Mouse (Mus musculus): ENCODE results near the gene Nucb1. TPM values are rescaled to one million over a fixed set of nuclear protein-coding genes. Genes with fewer than 3 reads are reported as not detected.

The Nucb1 gene
- polyA plus RNA-seq (2012; ENCODE audit: insufficient read depth, insufficient read length, missing spikeins), result 78.6 and 108 TPM in 2 replicates

- peak within 1 kb of the TSS; percentile 90 for H3K4me3 ChIP-seq (ENCODE audit: insufficient read depth, low read depth, low read length)
- peak within 1 kb of the TSS; percentile 93 for H3K27ac ChIP-seq (replicated peaks; ENCODE audit: low read depth, low read length)
- H3K4me1 ChIP-seq (ENCODE audit: control insufficient read depth, insufficient read depth, insufficient read length, low read length), result peaks cover 10% of the 10 kb centered on the region
Observed at GRCm38 (mm10) chr7:45509912-45510787, at the start of gene Nucb1. Nucb1 (minus strand) TSS chr7:45510406.

- Histone ChIP-seq H3K4me1 (ENCODE audit: control insufficient read depth, insufficient read depth, insufficient read length, low read length) (no peaks in the 10 kb centered on the region), H3K4me3 (ENCODE audit: insufficient read depth, low read depth, low read length) (no peak overlapping the region), H3K27ac (replicated peaks; ENCODE audit: low read depth, low read length) (no peak overlapping the region)
Observed at GRCm38 (mm10) chr7:45558907-45559306, 48.7 kb upstream of the Nucb1 start.

GRCm38 (mm10) chr7:45555787-45556186, 45.6 kb upstream of the Nucb1 start:
- H3K27ac ChIP-seq (replicated peaks; ENCODE audit: low read depth, low read length), result no peak overlapping the region
- no peak overlapping the region for H3K4me3 ChIP-seq (ENCODE audit: insufficient read depth, low read depth, low read length)
- H3K4me1 ChIP-seq (ENCODE audit: control insufficient read depth, insufficient read depth, insufficient read length, low read length), result no peaks in the 10 kb centered on the region

GRCm38 (mm10) chr7:45554744-45555143, 44.5 kb upstream of the Nucb1 start, which contains the start of gene Hsd17b14:
Hsd17b14 (plus strand) TSS chr7:45554893.
- Histone ChIP-seq H3K27ac (replicated peaks; ENCODE audit: low read depth, low read length) (no peak within 1 kb of the TSS), H3K4me3 (ENCODE audit: insufficient read depth, low read depth, low read length) (no peak within 1 kb of the TSS), H3K4me1 (ENCODE audit: control insufficient read depth, insufficient read depth, insufficient read length, low read length) (no peaks in the 10 kb centered on the region)

- H3K4me1 ChIP-seq (ENCODE audit: control insufficient read depth, insufficient read depth, insufficient read length, low read length), result no peaks in the 10 kb centered on the region
Observed at GRCm38 (mm10) chr7:45553990-45554389, 43.8 kb upstream of the Nucb1 start.

GRCm38 (mm10) chr7:45553519-45553918, 43.3 kb upstream of the Nucb1 start:
- Histone ChIP-seq H3K4me1 (ENCODE audit: control insufficient read depth, insufficient read depth, insufficient read length, low read length) (no peaks in the 10 kb centered on the region), H3K27ac (replicated peaks; ENCODE audit: low read depth, low read length) (no peak overlapping the region), H3K4me3 (ENCODE audit: insufficient read depth, low read depth, low read length) (no peak overlapping the region)

More at GRCm38 (mm10) chr7:45553990-45554389, 43.8 kb upstream of the Nucb1 start:
- H3K27ac ChIP-seq (replicated peaks; ENCODE audit: low read depth, low read length), result no peak overlapping the region
- H3K4me3 ChIP-seq (ENCODE audit: insufficient read depth, low read depth, low read length), result no peak overlapping the region

GRCm38 (mm10) chr7:45551512-45551883, 41.3 kb upstream of the Nucb1 start:
- Histone ChIP-seq H3K4me3 (ENCODE audit: insufficient read depth, low read depth, low read length) (no peak overlapping the region), H3K27ac (replicated peaks; ENCODE audit: low read depth, low read length) (no peak overlapping the region), H3K4me1 (ENCODE audit: control insufficient read depth, insufficient read depth, insufficient read length, low read length) (no peaks in the 10 kb centered on the region)

GRCm38 (mm10) chr7:45550821-45551511, 40.8 kb upstream of the Nucb1 start:
- Histone ChIP-seq H3K27ac (replicated peaks; ENCODE audit: low read depth, low read length) (no peak overlapping the region), H3K4me3 (ENCODE audit: insufficient read depth, low read depth, low read length) (no peak overlapping the region), H3K4me1 (ENCODE audit: control insufficient read depth, insufficient read depth, insufficient read length, low read length) (no peaks in the 10 kb centered on the region)

GRCm38 (mm10) chr7:45549641-45550436, 39.6 kb upstream of the Nucb1 start:
- no peak overlapping the region for H3K4me3 ChIP-seq (ENCODE audit: insufficient read depth, low read depth, low read length)
- no peak overlapping the region for H3K27ac ChIP-seq (replicated peaks; ENCODE audit: low read depth, low read length)
- no peaks in the 10 kb centered on the region for H3K4me1 ChIP-seq (ENCODE audit: control insufficient read depth, insufficient read depth, insufficient read length, low read length)

- Histone ChIP-seq H3K4me3 (ENCODE audit: insufficient read depth, low read depth, low read length) (no peak overlapping the region), H3K4me1 (ENCODE audit: control insufficient read depth, insufficient read depth, insufficient read length, low read length) (no peaks in the 10 kb centered on the region), H3K27ac (replicated peaks; ENCODE audit: low read depth, low read length) (no peak overlapping the region)
Observed at GRCm38 (mm10) chr7:45544525-45544924, 34.3 kb upstream of the Nucb1 start.

GRCm38 (mm10) chr7:45540213-45540612, 30.0 kb upstream of the Nucb1 start:
- peaks cover 4% of the 10 kb centered on the region; the same call in 1 of the 2 replicates for H3K4me1 ChIP-seq (ENCODE audit: control insufficient read depth, insufficient read depth, insufficient read length, low read length)

GRCm38 (mm10) chr7:45539095-45539494, 28.9 kb upstream of the Nucb1 start:
- Histone ChIP-seq H3K27ac (replicated peaks; ENCODE audit: low read depth, low read length) (no peak overlapping the region), H3K4me3 (ENCODE audit: insufficient read depth, low read depth, low read length) (no peak overlapping the region), H3K4me1 (ENCODE audit: control insufficient read depth, insufficient read depth, insufficient read length, low read length) (peaks cover 4% of the 10 kb centered on the region; the same call in 1 of the 2 replicates)

More at GRCm38 (mm10) chr7:45540213-45540612, 30.0 kb upstream of the Nucb1 start:
- H3K27ac ChIP-seq (replicated peaks; ENCODE audit: low read depth, low read length), result no peak overlapping the region
- H3K4me3 ChIP-seq (ENCODE audit: insufficient read depth, low read depth, low read length), result no peak overlapping the region

GRCm38 (mm10) chr7:45538163-45539041, 28.2 kb upstream of the Nucb1 start:
- peaks cover 4% of the 10 kb centered on the region; the same call in 1 of the 2 replicates for H3K4me1 ChIP-seq (ENCODE audit: control insufficient read depth, insufficient read depth, insufficient read length, low read length)
- H3K4me3 ChIP-seq (ENCODE audit: insufficient read depth, low read depth, low read length), result peak overlapping the region; percentile 72
- no peak overlapping the region for H3K27ac ChIP-seq (replicated peaks; ENCODE audit: low read depth, low read length)

- Histone ChIP-seq H3K4me3 (ENCODE audit: insufficient read depth, low read depth, low read length) (peak overlapping the region; percentile 72), H3K27ac (replicated peaks; ENCODE audit: low read depth, low read length) (no peak overlapping the region), H3K4me1 (ENCODE audit: control insufficient read depth, insufficient read depth, insufficient read length, low read length) (peaks cover 4% of the 10 kb centered on the region; the same call in 1 of the 2 replicates)
Observed at GRCm38 (mm10) chr7:45537602-45538001, 27.4 kb upstream of the Nucb1 start.

Measured in brown adipose tissue, adult 24 weeks (tissue).